Mouse (Mus musculus) embryonic facial prominence, embryonic 10.5 days (tissue): ENCODE measurements around the gene Vmn1r62. TPM values are rescaled to one million over a fixed set of nuclear protein-coding genes. Genes with fewer than 3 reads are reported as not detected.
"Not testable (repeated sequence)": the region's sequence is repeated elsewhere in the genome, so short reads cannot be mapped to it uniquely, and the experiment has no call there.

Experiments used
- DNase-seq: peaks from one replicate; pipeline ENCODE4 v3.0.0-alpha.2; 2017; ENCODE audit warnings: low spot score
- H3K27ac ChIP-seq: fragments of 300-500 bp; sonication (generic); replicated peaks from 2 replicates; pipeline ENCODE4 v1.5.1; 2016; ENCODE audit warnings: mild to moderate bottlenecking
- H3K27me3 ChIP-seq: fragments of 300-500 bp; sonication (generic); replicated peaks from 2 replicates; pipeline ENCODE4 v1.6.1; 2016; ENCODE audit warnings: low read depth, mild to moderate bottlenecking; ENCODE audit not compliant: poor library complexity, severe bottlenecking
- H3K36me3 ChIP-seq: fragments of 300-500 bp; sonication (generic); replicated peaks from 2 replicates; pipeline ENCODE4 v1.6.1; 2016; ENCODE audit warnings: mild to moderate bottlenecking, moderate library complexity
- H3K4me1 ChIP-seq: fragments of 300-500 bp; sonication (generic); 2 replicates; pipeline ENCODE4 v1.6.1; 2016
- H3K4me3 ChIP-seq: fragments of 300-500 bp; sonication (generic); 2 replicates; pipeline ENCODE4 v1.5.1; 2016; ENCODE audit warnings: mild to moderate bottlenecking, moderate library complexity
- H3K9me3 ChIP-seq: fragments of 300-500 bp; sonication (generic); 2 replicates; pipeline ENCODE4 v1.6.1; 2016; ENCODE audit warnings: mild to moderate bottlenecking
- WGBS: fragments of 180-500 bp; shearing (Covaris S2); methylation state at CpG from one replicate; pipeline ENCODE4 v1.1.7; 2016; 5-methylcytosine and 5-hydroxymethylcytosine counted together
- polyA plus RNA-seq: library from polyadenylated mRNA; unstranded; fragments of >200 nt; fragmentation: Nextera tagmentation; extraction: Ambion mirVana; gene quantifications from 2 replicates; pipeline ENCODE4 v1.2.1, GENCODE M21; 2016

Gene Vmn1r62
- polyA plus RNA-seq = not detected in 2 replicates

DNA sequence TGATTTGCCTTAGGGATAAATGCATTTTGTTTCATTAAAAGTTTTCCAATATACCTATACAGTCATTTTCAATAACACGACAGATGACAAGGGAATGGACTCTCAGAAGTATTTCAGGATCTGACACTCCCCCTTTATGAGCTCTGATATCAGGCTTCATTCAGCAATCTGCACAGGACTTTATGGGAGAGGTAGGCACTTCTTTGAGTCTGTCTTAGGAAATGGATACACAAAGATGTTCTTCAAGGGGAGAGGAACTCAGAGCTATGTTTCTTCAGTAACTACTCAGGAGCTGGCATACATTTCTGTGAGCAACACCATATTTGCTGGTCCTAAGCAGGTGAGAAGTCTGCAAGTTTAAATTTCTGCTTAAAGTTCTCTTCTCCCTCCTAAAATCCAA is at the start of gene Vmn1r62:
Vmn1r62 (plus strand) TSS at position 301 of the 400 bp plus-strand sequence.
- H3K27me3 ChIP-seq, H3K4me3 ChIP-seq, H3K9me3 ChIP-seq, H3K27ac ChIP-seq, H3K4me1 ChIP-seq, DNase-seq, H3K36me3 ChIP-seq: not testable (repeated sequence)
- WGBS = no CpG with 5 or more reads among the region's 1 CpGs

Other genes starting within 250 kb of the Vmn1r62 start
- not detected in 2 replicates for gene Vmn1r59, start 216.9 kb upstream of the Vmn1r62 start, polyA plus RNA-seq
- gene Vmn2r28, start 179.7 kb upstream of the Vmn1r62 start, polyA plus RNA-seq = not detected in 2 replicates
- gene Vmn1r60, start 126.3 kb upstream of the Vmn1r62 start, polyA plus RNA-seq = not detected in 2 replicates
- not detected in 2 replicates for gene Vmn1r61, start 60.3 kb upstream of the Vmn1r62 start, polyA plus RNA-seq
- not detected in 2 replicates for gene Vmn1r63, start 131.8 kb downstream of the Vmn1r62 start, polyA plus RNA-seq
- not detected in 2 replicates for gene Vmn1r64, start 210.9 kb downstream of the Vmn1r62 start, polyA plus RNA-seq